Mouse (Mus musculus) embryonic fibroblast, embryonic 13.5 days (primary cell): ENCODE data around the gene Rere.

Experiments
- CTCF ChIP-seq: IDR thresholded peaks from 2 replicates; pipeline ENCODE4 v1.5.1; 2011; ENCODE audit warnings: mild to moderate bottlenecking, control low read depth, low read length, moderate library complexity, borderline replicate concordance; ENCODE audit not compliant: insufficient read depth
- POLR2A ChIP-seq: IDR thresholded peaks from 2 replicates; pipeline ENCODE4 v1.6.1; 2011; ENCODE audit warnings: low read depth, mild to moderate bottlenecking, control low read depth, low read length, moderate library complexity

DNA sequence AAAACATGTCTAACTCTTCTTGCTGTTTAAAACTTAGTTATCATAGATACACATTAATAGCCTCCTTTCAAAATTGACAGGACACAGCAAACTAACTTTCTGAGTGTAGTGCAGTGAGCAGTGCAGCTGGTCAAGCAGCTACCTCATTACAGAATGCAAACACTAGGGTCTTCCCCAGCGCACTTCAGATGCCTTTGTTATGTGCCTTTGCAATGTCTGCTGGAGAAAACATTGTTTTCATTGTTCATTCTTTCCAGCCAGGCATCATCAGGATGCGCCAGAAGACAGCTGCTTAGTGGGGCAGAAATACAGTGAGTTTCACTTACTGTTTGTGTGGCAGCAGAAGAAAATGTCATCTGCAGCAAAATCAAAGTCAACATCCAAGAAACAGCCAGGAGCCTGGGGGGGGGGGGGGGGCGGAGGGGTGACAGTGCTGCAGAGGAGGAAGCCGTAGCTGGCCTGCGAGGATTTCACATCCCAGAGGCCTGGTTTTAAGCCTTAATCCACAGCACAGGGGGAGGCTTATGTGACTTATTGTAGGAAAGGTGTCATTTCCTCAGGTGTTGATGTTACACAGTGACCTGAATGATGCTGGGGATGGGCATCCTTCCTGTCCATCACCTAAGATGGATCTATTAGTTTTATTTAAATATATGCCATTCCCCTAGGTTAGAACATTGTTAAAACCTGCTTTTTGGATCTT is 259.1 kb downstream of the Rere start:
- TF ChIP-seq POLR2A (no peak), CTCF (no peak)
